Mouse (Mus musculus) neural tube, embryonic 14.5 days (tissue): Measurements from ENCODE around the gene Fam118a. TPM values are rescaled to one million over a fixed set of nuclear protein-coding genes. Genes with fewer than 3 reads are reported as not detected.
A peak's percentile ranks its signal among the peaks of the same experiment; 100 is the strongest.
"Not testable (repeated sequence)": the region's sequence is repeated elsewhere in the genome, so short reads cannot be mapped to it uniquely, and the experiment has no call there.

Experiments used
- ATAC-seq: fragments of 200-750 bp; cut with Nextera tagmentation; 2 replicates; pipeline ENCODE4 v1.8.0; 2017; ENCODE audit warnings: low read depth, mild to moderate bottlenecking, moderate TSS enrichment, moderate library complexity
- H3K27ac ChIP-seq: fragments of 300-500 bp; sonication (generic); 2 replicates; pipeline ENCODE4 v1.5.1; 2014; ENCODE audit warnings: low read depth, mild to moderate bottlenecking, control low read depth, low read length, moderate library complexity, mixed read lengths
- H3K27me3 ChIP-seq: fragments of 300-500 bp; sonication (generic); 2 replicates; pipeline ENCODE4 v1.6.1; 2014; ENCODE audit warnings: low read length; ENCODE audit not compliant: control insufficient read depth, insufficient read depth
- H3K36me3 ChIP-seq: fragments of 300-500 bp; sonication (generic); 2 replicates; pipeline ENCODE4 v1.6.1; 2014; ENCODE audit warnings: low read length, mixed read lengths; ENCODE audit not compliant: control insufficient read depth, insufficient read depth
- H3K4me1 ChIP-seq: fragments of 300-500 bp; sonication (generic); 2 replicates; pipeline ENCODE4 v1.6.1; 2014; ENCODE audit warnings: low read length; ENCODE audit not compliant: control insufficient read depth, insufficient read depth
- H3K4me2 ChIP-seq: fragments of 300-500 bp; sonication (generic); 2 replicates; pipeline ENCODE4 v1.6.1; 2014; ENCODE audit warnings: mild to moderate bottlenecking, low read depth, low read length, control low read depth
- H3K4me3 ChIP-seq: fragments of 300-500 bp; sonication (generic); 2 replicates; pipeline ENCODE4 v1.5.1; 2014; ENCODE audit warnings: low read depth, low read length, control low read depth, mixed read lengths
- H3K9ac ChIP-seq: fragments of 300-500 bp; sonication (generic); replicated peaks from 2 replicates; pipeline ENCODE4 v1.6.1; 2014; ENCODE audit warnings: low read depth, mild to moderate bottlenecking, control low read depth, low read length, mixed read lengths
- H3K9me3 ChIP-seq: fragments of 300-500 bp; sonication (generic); 2 replicates; pipeline ENCODE4 v1.6.1; 2016; ENCODE audit warnings: low read length; ENCODE audit not compliant: control insufficient read depth
- WGBS: fragments of 180-500 bp; shearing (Covaris S2); extraction: QIAGEN DNeasy Blood & Tissue Kit; methylation state at CpG from one replicate; pipeline ENCODE4 v1.1.7; 2014; 5-methylcytosine and 5-hydroxymethylcytosine counted together
- polyA plus RNA-seq: library from polyadenylated mRNA; unstranded; fragments of >200 nt; fragmentation: Nextera tagmentation; extraction: Ambion mirVana; gene quantifications from 2 replicates; pipeline ENCODE4 v1.2.1, GENCODE M21; 2014

The Fam118a gene
- polyA plus RNA-seq, 1 experiment from 2014 or later: 27.3 TPM

DNA sequence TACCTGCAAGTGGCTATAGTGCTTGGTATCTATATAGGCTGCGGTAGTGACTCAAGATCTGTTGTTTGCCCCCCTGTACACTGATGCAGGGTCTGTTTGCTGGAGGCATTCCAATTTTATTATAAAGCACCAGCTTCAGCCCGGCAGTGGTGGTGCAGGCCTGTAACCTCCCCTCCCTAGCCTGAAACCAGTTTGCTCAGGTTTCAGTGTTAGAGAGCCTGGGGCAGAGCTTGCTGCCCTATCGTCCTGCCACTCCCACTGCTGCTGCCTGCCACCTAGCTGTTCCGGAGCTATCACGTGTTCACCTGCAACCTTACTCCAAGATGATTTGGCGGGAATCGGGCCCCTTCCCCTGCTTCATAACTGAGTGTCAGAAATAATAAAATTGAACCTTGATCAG is 5.2 kb downstream of the Fam118a start:
- H3K4me2 ChIP-seq, ATAC-seq, H3K27me3 ChIP-seq, H3K4me1 ChIP-seq, H3K27ac ChIP-seq, H3K36me3 ChIP-seq, H3K9ac ChIP-seq, H3K9me3 ChIP-seq, H3K4me3 ChIP-seq: not testable (repeated sequence)
- 55% methylated on average over 7 of the region's 7 CpGs for WGBS

DNA sequence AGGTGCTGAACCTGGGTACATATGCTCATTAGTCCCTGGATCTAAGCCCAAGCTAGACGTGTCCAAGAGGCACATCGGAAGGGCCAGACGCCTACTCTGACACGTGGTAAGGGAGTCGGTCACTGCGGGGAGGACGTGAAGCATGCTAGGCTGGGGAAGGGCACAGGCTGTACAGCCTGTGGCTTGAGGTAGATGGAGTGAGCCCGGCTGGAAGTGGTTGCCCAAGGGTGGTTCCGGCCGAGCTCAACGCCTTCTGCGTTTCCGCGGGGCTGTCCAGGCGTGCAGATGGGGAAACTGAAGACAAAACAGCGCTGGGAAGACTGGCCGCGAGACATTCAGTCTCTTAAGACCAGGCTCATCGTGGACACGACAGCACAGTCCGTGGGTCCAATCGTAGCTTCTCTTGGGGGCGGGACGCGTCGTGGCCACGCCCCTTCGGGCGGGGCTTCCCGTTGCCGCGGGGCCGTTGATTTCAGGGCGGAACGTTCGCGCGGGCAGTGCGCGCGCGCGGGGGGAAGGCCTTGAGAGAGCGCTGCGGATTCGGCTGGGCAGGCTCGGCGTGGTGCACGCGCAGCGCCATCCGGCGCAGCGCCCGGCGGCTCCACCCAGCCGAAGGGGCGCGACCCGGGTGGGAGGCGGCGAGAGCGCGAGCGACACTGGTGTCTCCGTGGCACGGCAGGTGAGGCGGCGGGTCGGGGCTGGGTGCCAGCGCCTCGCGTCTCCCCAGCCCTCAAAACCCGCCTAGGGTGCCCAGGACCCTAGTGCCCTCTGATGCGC is 8.0 kb downstream of the Fam118a start:
- peaks cover 10% of the 10 kb centered on the region for H3K4me1 ChIP-seq
- no peaks in the 10 kb centered on the region for H3K9me3 ChIP-seq
- H3K27me3 ChIP-seq: no peaks in the 10 kb centered on the region
- H3K27ac ChIP-seq: 0 out of 2 replicates have a peak overlapping the region, but pooled peaks have one; percentile 2
- WGBS: under 1% methylated on average over 55 of the region's 75 CpGs
- H3K36me3 ChIP-seq: no peaks in the 10 kb centered on the region
- peak overlapping the region; percentile 76 for H3K4me3 ChIP-seq
- ATAC-seq: peak; percentile 92
- H3K9ac ChIP-seq: peak overlapping the region; percentile 74
- H3K4me2 ChIP-seq: peak overlapping the region; percentile 72

DNA sequence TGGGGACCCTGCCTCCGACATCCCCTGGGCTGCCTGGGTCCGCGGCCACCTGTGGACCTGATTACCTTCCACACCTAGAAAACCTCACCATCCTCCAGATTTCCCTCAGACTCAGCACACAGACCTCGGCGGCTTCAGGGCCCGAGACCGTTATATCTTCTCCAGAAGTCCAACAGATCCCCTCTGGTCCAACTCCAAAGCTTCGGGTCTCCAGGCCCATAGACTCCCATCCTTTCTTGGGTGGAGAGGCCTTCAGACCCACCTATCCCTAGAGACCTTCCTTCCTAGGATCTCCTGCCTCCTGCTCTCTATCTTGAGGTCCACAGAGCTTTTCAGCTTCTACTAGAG is 8.6 kb downstream of the Fam118a start:
- Histone ChIP-seq H3K27me3 (no peaks in the 10 kb centered on the region), H3K9ac (peak overlapping the region; percentile 74), H3K4me1 (peaks cover 16% of the 10 kb centered on the region), H3K4me2 (peak overlapping the region; percentile 72), H3K9me3 (no peaks in the 10 kb centered on the region), H3K4me3 (peak overlapping the region; percentile 76), H3K27ac (no peak overlapping the region), H3K36me3 (no peaks in the 10 kb centered on the region)
- 2% methylated on average over 8 of the region's 8 CpGs for WGBS
- no peak for ATAC-seq

DNA sequence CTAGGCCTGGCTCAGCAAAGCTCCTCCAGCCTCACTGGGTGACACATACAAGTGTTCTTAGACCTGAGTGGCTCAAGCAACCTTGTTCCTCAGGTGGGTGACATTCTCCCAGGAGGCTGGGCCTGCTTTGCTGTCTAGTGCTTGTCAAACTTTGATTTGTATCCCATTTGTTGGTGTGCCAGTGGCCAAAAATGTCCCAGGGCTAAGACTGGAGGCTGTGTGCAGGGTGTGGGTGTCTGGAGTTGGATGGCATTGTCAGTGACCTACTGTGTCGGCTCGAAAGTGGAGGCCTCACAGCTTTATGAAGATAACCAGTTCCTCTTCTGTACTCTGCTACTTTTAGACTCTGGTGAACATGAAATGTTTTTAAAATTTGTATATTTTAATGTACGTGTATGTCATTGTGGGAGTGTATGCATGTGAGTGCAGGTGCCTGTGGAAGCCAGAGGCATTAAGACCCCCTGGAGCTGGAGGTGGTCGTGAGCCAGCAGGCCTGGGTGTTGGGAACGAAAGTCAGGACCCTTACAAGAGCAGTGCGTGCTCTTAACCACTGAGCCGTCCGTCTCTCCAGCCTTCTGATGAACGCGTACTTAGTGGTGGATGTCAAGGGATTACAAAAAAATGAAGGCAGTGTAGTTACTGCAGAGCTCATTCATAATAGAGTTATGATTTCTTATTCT is 12.9 kb downstream of the Fam118a start:
- ATAC-seq: no peak
- H3K4me1 ChIP-seq: peaks cover 20% of the 10 kb centered on the region
- WGBS: 82% methylated on average over 10 of the region's 10 CpGs
- peak overlapping the region; percentile 57 for H3K27ac ChIP-seq
- no peaks in the 10 kb centered on the region for H3K27me3 ChIP-seq
- H3K4me2 ChIP-seq: no peak overlapping the region
- H3K9me3 ChIP-seq: no peaks in the 10 kb centered on the region
- H3K4me3 ChIP-seq: no peak overlapping the region
- H3K9ac ChIP-seq: no peak overlapping the region
- H3K36me3 ChIP-seq: 0 out of 2 replicates have a peak, but pooled peaks cover 4% of the 10 kb centered on the region

DNA sequence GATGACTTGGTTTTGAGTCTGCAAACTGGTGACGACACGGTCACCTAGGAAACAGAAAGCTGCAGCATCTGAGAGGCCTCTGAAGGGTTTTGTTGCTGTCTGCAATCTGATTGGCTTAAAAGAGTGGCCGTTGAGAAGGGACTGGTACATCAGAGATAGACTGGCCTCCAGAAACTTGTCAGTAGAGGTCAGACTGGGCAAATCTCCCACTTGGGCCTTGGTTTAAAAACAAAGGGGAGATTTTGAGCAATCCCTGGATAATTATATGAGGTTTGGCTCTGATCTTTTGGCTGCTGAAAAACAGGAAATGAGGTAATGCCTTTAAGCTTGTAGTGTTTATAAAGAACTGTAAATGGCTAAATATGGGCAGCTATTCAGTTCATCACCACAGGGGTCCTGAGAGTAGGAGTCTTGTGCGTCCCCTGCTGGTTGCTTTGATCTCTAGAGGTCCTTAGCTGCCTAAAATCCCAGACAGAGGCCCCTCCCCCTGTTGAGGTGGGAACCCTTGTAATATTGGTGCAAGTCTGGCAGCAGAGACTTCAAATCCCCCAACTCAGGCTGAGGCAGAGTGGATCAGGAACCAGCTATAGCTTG is 13.7 kb downstream of the Fam118a start:
- Histone ChIP-seq H3K27ac (peak overlapping the region; percentile 72), H3K36me3 (0 out of 2 replicates have a peak, but pooled peaks cover 4% of the 10 kb centered on the region), H3K4me1 (peaks cover 20% of the 10 kb centered on the region), H3K4me2 (no peak overlapping the region), H3K9ac (peak overlapping the region; percentile 34), H3K27me3 (no peaks in the 10 kb centered on the region), H3K9me3 (no peaks in the 10 kb centered on the region), H3K4me3 (no peak overlapping the region)
- 8% methylated on average over 4 of the region's 4 CpGs for WGBS
- peak; percentile 50 for ATAC-seq

DNA sequence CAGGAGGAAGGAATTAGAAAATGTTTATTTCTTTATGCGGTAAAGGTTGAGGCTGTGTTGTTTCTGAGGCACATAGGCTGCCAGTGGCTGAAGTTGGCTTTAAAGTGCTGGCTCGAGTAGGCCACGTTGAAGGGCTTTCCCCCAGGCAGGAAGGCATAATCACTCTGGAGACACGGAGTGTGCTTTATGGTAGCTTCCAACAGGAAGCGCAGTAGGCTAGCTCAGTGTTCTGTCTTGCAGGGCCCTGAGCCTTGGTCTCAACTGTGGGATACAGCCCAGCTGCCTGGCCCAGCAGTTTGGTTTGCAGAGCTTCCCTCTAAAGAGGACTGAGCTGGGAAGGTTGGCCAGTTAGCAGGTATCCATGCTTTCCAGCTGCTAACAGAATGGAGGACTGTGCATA is 14.4 kb downstream of the Fam118a start:
- peak overlapping the region; percentile 72 for H3K27ac ChIP-seq
- no peak for ATAC-seq
- H3K9me3 ChIP-seq: no peaks in the 10 kb centered on the region
- H3K4me3 ChIP-seq: no peak overlapping the region
- no peaks in the 10 kb centered on the region for H3K27me3 ChIP-seq
- H3K4me2 ChIP-seq: 0 out of 2 replicates have a peak overlapping the region, but pooled peaks have one; percentile 8
- peaks cover 16% of the 10 kb centered on the region for H3K4me1 ChIP-seq
- peaks cover 6% of the 10 kb centered on the region; the same call in 1 of the 2 replicates for H3K36me3 ChIP-seq
- peak overlapping the region; percentile 34; the same call in 1 of the 2 replicates for H3K9ac ChIP-seq
- WGBS: 47% methylated on average over 5 of the region's 5 CpGs

DNA sequence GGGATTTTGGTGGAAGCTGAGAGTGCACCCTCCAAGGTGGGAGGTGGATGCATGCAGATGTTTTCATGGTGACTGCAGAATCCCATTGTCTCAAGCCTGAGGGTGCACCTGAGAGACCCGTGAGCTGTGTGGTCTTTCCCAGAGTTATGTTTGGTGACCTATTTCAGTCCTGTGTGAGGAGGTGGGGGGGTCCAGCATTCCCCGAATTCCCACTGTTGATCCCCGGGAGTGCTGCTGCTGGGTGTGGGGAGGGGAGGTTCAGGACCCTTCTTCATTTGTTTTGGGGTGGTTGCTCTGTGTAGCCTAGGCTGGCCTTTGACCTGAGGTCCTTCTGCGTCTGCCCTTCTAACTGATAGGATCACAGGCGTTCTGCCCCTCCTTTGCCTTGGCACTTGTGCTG is 15.0 kb downstream of the Fam118a start:
- H3K27ac ChIP-seq: no peak overlapping the region
- 84% methylated on average over 5 of the region's 5 CpGs for WGBS
- H3K4me3 ChIP-seq: no peak overlapping the region
- H3K4me2 ChIP-seq: no peak overlapping the region
- peaks cover 12% of the 10 kb centered on the region; the same call in 1 of the 2 replicates for H3K36me3 ChIP-seq
- no peaks in the 10 kb centered on the region for H3K27me3 ChIP-seq
- H3K9ac ChIP-seq: no peak overlapping the region
- H3K9me3 ChIP-seq: no peaks in the 10 kb centered on the region
- H3K4me1 ChIP-seq: peaks cover 16% of the 10 kb centered on the region
- ATAC-seq: no peak

DNA sequence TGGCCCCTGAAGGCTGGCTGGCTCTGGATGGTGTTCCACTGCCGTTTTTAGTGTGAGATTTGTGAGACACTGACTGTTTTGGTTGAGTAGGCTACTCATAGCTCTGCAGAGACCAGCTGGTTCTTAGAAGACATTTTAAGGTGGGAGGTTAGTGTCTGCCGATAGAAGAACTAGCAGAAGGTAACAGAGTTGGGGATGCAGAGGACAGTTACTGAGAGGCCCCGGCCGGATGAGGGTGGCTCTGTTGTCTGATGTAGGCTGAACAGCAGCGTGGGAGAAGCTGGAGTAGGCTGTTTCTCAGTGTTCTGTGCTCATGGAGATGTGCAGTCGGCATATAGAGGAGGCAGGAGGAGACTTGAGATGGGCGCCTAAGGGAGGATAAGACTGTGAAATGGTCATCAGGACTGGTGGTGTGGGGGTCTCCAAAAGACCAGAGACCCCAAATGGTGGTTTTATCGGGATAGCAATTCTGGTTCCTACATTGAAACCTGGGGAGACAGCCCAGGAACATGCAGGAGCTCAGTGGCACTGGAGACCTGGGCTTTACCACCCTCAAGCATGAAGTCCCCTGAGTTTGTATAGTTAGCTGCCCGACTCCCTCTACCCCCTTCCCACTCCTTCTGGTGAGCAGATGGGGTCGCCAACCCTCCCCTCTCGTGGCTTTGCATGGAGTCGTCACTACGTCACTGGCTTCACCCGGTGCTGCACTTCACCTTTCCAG is 17.6 kb downstream of the Fam118a start:
- Histone ChIP-seq H3K4me2 (no peak overlapping the region), H3K27ac (no peak overlapping the region), H3K4me1 (peaks cover 16% of the 10 kb centered on the region), H3K4me3 (no peak overlapping the region), H3K27me3 (no peaks in the 10 kb centered on the region), H3K36me3 (peaks cover 28% of the 10 kb centered on the region), H3K9ac (no peak overlapping the region), H3K9me3 (no peaks in the 10 kb centered on the region)
- WGBS: 93% methylated on average over 14 of the region's 14 CpGs
- no peak for ATAC-seq
